Mouse (Mus musculus): ENCODE measurements at regions not wholly inside any gene's neighbourhood (a gene's known extent, or its start where the extent isn't known, plus 50 kb on each side); places are given as distances from the start of the nearest gene placed in this dataset.
A peak's percentile ranks its signal among the peaks of the same experiment; 100 is the strongest.
"Not testable (repeated sequence)": the region's sequence is repeated elsewhere in the genome, so short reads cannot be mapped to it uniquely, and the experiment has no call there.

- not testable (repeated sequence) for H3K36me3 ChIP-seq (ENCODE audit: insufficient read depth, low read length); H3K27me3 ChIP-seq (ENCODE audit: insufficient read depth, low read length); H3K27ac ChIP-seq (ENCODE audit: low read length); H3K9ac ChIP-seq (replicated peaks; ENCODE audit: low read length); H3K9me3 ChIP-seq (ENCODE audit: low read length); ATAC-seq (ENCODE audit: low FRiP score, low TSS enrichment); H3K4me3 ChIP-seq (ENCODE audit: low read length); H3K4me1 ChIP-seq (ENCODE audit: insufficient read depth, low read length); H3K4me2 ChIP-seq (replicated peaks; ENCODE audit: low read depth, low read length)
- 91% methylated on average over 8 of the region's 14 CpGs for WGBS
Measured at GRCm38 (mm10) chr6:47745856-47746255, 67.4 kb downstream of the Pdia4 start.

GRCm38 (mm10) chr6:47743856-47744255 lies 69.4 kb downstream of the Pdia4 start:
- not testable (repeated sequence) for H3K27ac ChIP-seq (ENCODE audit: low read length); H3K9ac ChIP-seq (replicated peaks; ENCODE audit: low read length); ATAC-seq (ENCODE audit: low FRiP score, low TSS enrichment); H3K4me1 ChIP-seq (ENCODE audit: insufficient read depth, low read length); H3K27me3 ChIP-seq (ENCODE audit: insufficient read depth, low read length); H3K9me3 ChIP-seq (ENCODE audit: low read length); H3K36me3 ChIP-seq (ENCODE audit: insufficient read depth, low read length); H3K4me3 ChIP-seq (ENCODE audit: low read length)
- H3K4me2 ChIP-seq (replicated peaks; ENCODE audit: low read depth, low read length): 0 out of 2 replicates have a peak overlapping the region, but pooled peaks have one; percentile 27
- no CpG with 5 or more reads among the region's 20 CpGs for WGBS

GRCm38 (mm10) chr6:47740216-47740615 lies 73.0 kb downstream of the Pdia4 start:
- H3K9me3 ChIP-seq (ENCODE audit: low read length); ATAC-seq (ENCODE audit: low FRiP score, low TSS enrichment); H3K4me1 ChIP-seq (ENCODE audit: insufficient read depth, low read length); H3K27me3 ChIP-seq (ENCODE audit: insufficient read depth, low read length); H3K27ac ChIP-seq (ENCODE audit: low read length); H3K9ac ChIP-seq (replicated peaks; ENCODE audit: low read length); H3K36me3 ChIP-seq (ENCODE audit: insufficient read depth, low read length): not testable (repeated sequence)
- under 1% methylated on average over 12 of the region's 47 CpGs for WGBS
- peak overlapping the region; percentile 48 for H3K4me2 ChIP-seq (replicated peaks; ENCODE audit: low read depth, low read length)
- H3K4me3 ChIP-seq (ENCODE audit: low read length): peak overlapping the region; percentile 43

GRCm38 (mm10) chr6:47739696-47740095 lies 73.5 kb downstream of the Pdia4 start:
- not testable (repeated sequence) for H3K9me3 ChIP-seq (ENCODE audit: low read length); H3K4me1 ChIP-seq (ENCODE audit: insufficient read depth, low read length); H3K27ac ChIP-seq (ENCODE audit: low read length); H3K9ac ChIP-seq (replicated peaks; ENCODE audit: low read length); H3K4me2 ChIP-seq (replicated peaks; ENCODE audit: low read depth, low read length); ATAC-seq (ENCODE audit: low FRiP score, low TSS enrichment); H3K36me3 ChIP-seq (ENCODE audit: insufficient read depth, low read length); H3K27me3 ChIP-seq (ENCODE audit: insufficient read depth, low read length); H3K4me3 ChIP-seq (ENCODE audit: low read length)
- 9% methylated on average over 12 of the region's 26 CpGs for WGBS

- H3K27ac ChIP-seq (ENCODE audit: low read length); H3K36me3 ChIP-seq (ENCODE audit: insufficient read depth, low read length); H3K27me3 ChIP-seq (ENCODE audit: insufficient read depth, low read length); H3K4me3 ChIP-seq (ENCODE audit: low read length); H3K4me2 ChIP-seq (replicated peaks; ENCODE audit: low read depth, low read length); H3K4me1 ChIP-seq (ENCODE audit: insufficient read depth, low read length); H3K9me3 ChIP-seq (ENCODE audit: low read length); ATAC-seq (ENCODE audit: low FRiP score, low TSS enrichment); H3K9ac ChIP-seq (replicated peaks; ENCODE audit: low read length): not testable (repeated sequence)
- no CpG with 5 or more reads among the region's 3 CpGs for WGBS
Measured at GRCm38 (mm10) chr6:47737972-47738371, 75.3 kb downstream of the Pdia4 start.

Data from kidney, embryonic 16.5 days (tissue).